In genomic region chr7:122304521-122304920, GRCm38 (mm10) we compare ENCODE assay signal across 24 mouse cellular contexts. TPM values are rescaled to one million over a fixed set of nuclear protein-coding genes. Genes with fewer than 3 reads are reported as not detected.
DNase-seq lines count a peak whose midpoint lies in the region; ATAC-seq and TF ChIP-seq lines count a peak whose summit lies in the region.
"Had no signal": no experiment of that assay in that cellular context is flagged by ENCODE, and none has a peak within 500 bp of the region (broad histone marks: within the 10 kb centered on the region; RNA-seq: fewer than 3 reads in every experiment).

No protein-coding gene starts in this region.

- H3K4me3 ChIP-seq in cerebellum, adult 2 months (replicated peaks; ENCODE audit: insufficient read depth, low read depth, low read length) = no peak overlapping the region
- no peak overlapping the region for H3K4me3 ChIP-seq in stomach, postnatal 0 days (ENCODE audit: low read depth, low read length)
- H3K4me3 ChIP-seq: embryonic facial prominence, embryonic 13.5 days; embryonic facial prominence, embryonic 15.5 days; erythroblast, embryonic 14.5 days; forebrain, embryonic 10.5 days; forebrain, embryonic 12.5 days had no signal

- H3K4me1 ChIP-seq in cerebellum, adult 2 months (ENCODE audit: control insufficient read depth, insufficient read depth, low read length) = peaks cover 43% of the 10 kb centered on the region
- H3K4me1 ChIP-seq in stomach, postnatal 0 days (replicated peaks; ENCODE audit: control insufficient read depth, insufficient read depth) = no peaks in the 10 kb centered on the region
- H3K4me1 ChIP-seq: embryonic facial prominence, embryonic 13.5 days; embryonic facial prominence, embryonic 15.5 days; forebrain, embryonic 10.5 days; forebrain, embryonic 12.5 days had no signal

- ATAC-seq in cerebellum, adult (ENCODE audit: insufficient number of reproducible peaks, low FRiP score, low TSS enrichment) = no peak
- peak; percentile 36; the same call in 1 of the 2 replicates for ATAC-seq in frontal cortex, adult (ENCODE audit: low TSS enrichment)
- ATAC-seq in stomach, postnatal 0 days (ENCODE audit: low FRiP score, low TSS enrichment) = no peak
- ATAC-seq: activated CD4-positive, CD25-positive, alpha-beta regulatory T cell, adult 4 months; CD4-positive, CD25-positive, alpha-beta regulatory T cell, adult 4 months; forebrain, embryonic 14.5 days; forebrain, embryonic 16.5 days; Patski had no signal

- TF ChIP-seq EP300 in stomach, postnatal 0 days (optimal IDR thresholded peaks at IDR 0.05) = no peak

- no peak for TF ChIP-seq POLR2A in cerebellum, adult 2 months (IDR thresholded peaks at IDR 0.05; ENCODE audit: borderline replicate concordance, insufficient read depth, low read length)

- peak in 1 of 2 experiments; percentile 34 for DNase-seq in cerebellum, adult 2 months
- DNase-seq in frontal cortex, postnatal 10 days (ENCODE audit: low spot score in 2 of 2) = no peak
- peak; percentile 9 for DNase-seq in 3T3-L1 (ENCODE audit: low read depth, low spot score)
- peak; percentile 85 for DNase-seq in brain, adult 2 months (ENCODE audit: low read depth, low spot score)
- DNase-seq in stomach, postnatal 0 days (ENCODE audit: low spot score) = no peak
- DNase-seq: adrenal gland, adult 8-10 months; adrenal gland, postnatal 14 days; adrenal gland, postnatal 36 days; B cell, adult 2 months; embryo, embryonic 11 days had no signal

- peak overlapping the region; percentile 71; the same call in 1 of the 2 replicates for H3K27ac ChIP-seq in cerebellum, adult 2 months (ENCODE audit: insufficient read depth, low read length)
- no peak overlapping the region for H3K27ac ChIP-seq in stomach, postnatal 0 days (replicated peaks)
- H3K27ac ChIP-seq: embryonic facial prominence, embryonic 13.5 days; embryonic facial prominence, embryonic 15.5 days; forebrain, embryonic 10.5 days; forebrain, embryonic 12.5 days had no signal

- no peaks in the 10 kb centered on the region for H3K36me3 ChIP-seq in stomach, postnatal 0 days (ENCODE audit: control insufficient read depth, insufficient read depth, low read length)
- H3K36me3 ChIP-seq: embryonic facial prominence, embryonic 13.5 days; embryonic facial prominence, embryonic 15.5 days; forebrain, embryonic 10.5 days; forebrain, embryonic 12.5 days; G1E had no signal

- H3K4me2 ChIP-seq in stomach, postnatal 0 days (replicated peaks; ENCODE audit: low read depth) = no peak overlapping the region
- H3K4me2 ChIP-seq: embryonic facial prominence, embryonic 13.5 days; embryonic facial prominence, embryonic 15.5 days; forebrain, embryonic 12.5 days had no signal

- 70% methylated on average over 2 of the region's 2 CpGs for WGBS in cerebellum, adult 2 months
- WGBS in stomach, postnatal 0 days = 76% methylated on average over 2 of the region's 2 CpGs

- TF ChIP-seq CTCF in cerebellum, adult 2 months (IDR thresholded peaks at IDR 0.05; ENCODE audit: borderline replicate concordance, insufficient read depth, low read depth, low read length) = no peak
- TF ChIP-seq CTCF in stomach, postnatal 0 days (IDR thresholded peaks at IDR 0.05; ENCODE audit: low read depth) = no peak

- no peaks in the 10 kb centered on the region for H3K9me3 ChIP-seq in stomach, postnatal 0 days (ENCODE audit: control insufficient read depth, low read length)
- H3K9me3 ChIP-seq: embryonic facial prominence, embryonic 13.5 days; embryonic facial prominence, embryonic 15.5 days; forebrain, embryonic 10.5 days had no signal

- no peak overlapping the region for H3K9ac ChIP-seq in stomach, postnatal 0 days (ENCODE audit: low read length)
- H3K9ac ChIP-seq: embryonic facial prominence, embryonic 13.5 days; embryonic facial prominence, embryonic 15.5 days; forebrain, embryonic 12.5 days had no signal

- no peaks in the 10 kb centered on the region for H3K27me3 ChIP-seq in cerebellum, adult 2 months (ENCODE audit: control insufficient read depth, insufficient read depth, low read length)
- no peaks in the 10 kb centered on the region for H3K27me3 ChIP-seq in stomach, postnatal 0 days (ENCODE audit: control insufficient read depth, insufficient read depth, low read length)
- H3K27me3 ChIP-seq: CH12.LX; embryonic facial prominence, embryonic 13.5 days; embryonic facial prominence, embryonic 15.5 days; forebrain, embryonic 12.5 days; Patski had no signal

RNA-seq across cellular contexts. Expression of gene Prkcb, which starts 16.0 kb away (rescaled TPM):
- 311 and 324 TPM in 2 replicates for polyA plus RNA-seq in cerebellum, adult 2 months (2012; rRNA removed)
- 7.9 and 8.2 TPM in 2 replicates for polyA plus RNA-seq in stomach, postnatal 0 days (2015; fragmentation: Nextera tagmentation; extraction: Ambion mirVana)
- polyA plus RNA-seq: erythroblast, embryonic 14.5 days; G1E; Patski had no signal

Comparison
In these comparisons a context has a peak if more than half of its experiments do, and no peak if none do; other contexts are left out.
1. DNase-seq: peak in 3T3-L1 (single experiment) and brain, adult 2 months (single experiment); none in frontal cortex, postnatal 10 days (0 of 2) and stomach, postnatal 0 days (single experiment).
2. RNA of gene Prkcb, which starts 16.0 kb away (polyA plus RNA-seq): 311 to 324 TPM in cerebellum, adult 2 months; 7.9 to 8.2 TPM in stomach, postnatal 0 days; every median in the first group is over 10 times any median in the second.